Mouse (Mus musculus): ENCODE measurements at regions not wholly inside any gene's neighbourhood (a gene's known extent, or its start where the extent isn't known, plus 50 kb on each side); places are given as distances from the start of the nearest gene placed in this dataset.

DNA sequence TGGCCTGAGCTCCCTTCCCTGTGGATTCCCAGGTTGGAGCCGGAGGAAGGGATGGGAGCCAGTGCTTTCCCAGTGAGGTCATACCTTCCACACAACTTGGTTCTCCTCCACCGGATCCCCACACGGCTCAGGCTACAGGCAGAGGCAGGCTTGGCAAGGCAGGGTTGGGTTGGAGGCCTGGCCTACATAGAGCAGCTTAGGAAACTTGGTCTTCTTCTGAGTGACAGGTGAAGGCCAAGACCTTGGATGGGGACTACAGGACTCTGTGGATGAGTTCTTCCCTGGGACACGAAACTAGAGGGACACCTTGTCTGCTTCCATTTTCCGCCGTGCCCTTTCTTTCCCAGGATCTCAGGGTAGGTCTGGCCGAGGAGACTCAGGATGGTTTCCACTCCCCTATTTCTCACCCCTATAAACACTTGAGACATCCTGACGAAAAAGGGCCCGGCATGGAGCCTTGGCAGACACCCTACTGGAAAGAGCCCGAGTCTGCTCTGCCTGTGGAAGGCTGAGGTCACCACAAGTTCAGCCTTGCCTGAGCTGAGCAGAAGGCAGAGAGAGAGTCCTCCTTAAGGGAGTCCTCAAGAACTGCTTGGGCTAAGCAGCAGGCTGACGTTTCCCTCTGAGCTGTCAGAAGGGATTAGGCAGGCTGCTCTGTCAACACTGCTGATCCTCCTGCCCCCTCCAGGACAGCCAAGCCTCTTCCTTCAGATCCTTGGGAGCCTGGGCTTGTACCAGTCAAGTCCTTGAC, 207.5 kb upstream of the Tle3 start:
- TF ChIP-seq CTCF (IDR thresholded peaks at IDR 0.05; ENCODE audit: extremely low read depth, insufficient read length, insufficient replicate concordance, low read depth, low read length) (no peak), POLR2A (IDR thresholded peaks at IDR 0.05; ENCODE audit: low read depth, low read length) (no peak)
